8 mouse cellular contexts compared by ENCODE assay signal in the genomic region with DNA sequence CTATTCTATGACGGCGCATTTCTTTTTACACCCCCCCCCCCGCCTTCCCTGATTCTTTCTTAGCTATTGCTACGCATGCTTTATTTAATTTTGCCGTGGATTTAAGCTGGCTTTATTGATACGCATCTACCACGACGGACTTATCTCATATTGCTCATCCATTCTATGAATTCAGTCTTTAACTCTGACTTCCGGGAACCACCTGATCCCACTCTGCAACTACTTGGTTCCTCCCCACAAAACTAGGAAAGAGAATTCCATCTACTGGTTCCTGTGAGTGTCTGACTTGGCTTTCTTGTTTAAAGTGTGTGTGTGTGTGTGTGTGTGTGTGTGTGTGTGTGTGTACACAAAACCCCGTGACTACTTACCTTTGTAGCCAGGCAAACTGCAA. TPM values are rescaled to one million over a fixed set of nuclear protein-coding genes. Genes with fewer than 3 reads are reported as not detected.
A peak's percentile ranks its signal among the peaks of the same experiment; 100 is the strongest.
DNase-seq lines count a peak whose midpoint lies in the region; ATAC-seq and TF ChIP-seq lines count a peak whose summit lies in the region.

No protein-coding gene starts in this region.

- H3K4me1 ChIP-seq in lung, adult 2 months (ENCODE audit: control insufficient read depth, insufficient read depth, low read length) = no peaks in the 10 kb centered on the region
- peaks cover 6% of the 10 kb centered on the region; the same call in 1 of the 2 replicates for H3K4me1 ChIP-seq in forebrain, embryonic 11.5 days (replicated peaks; ENCODE audit: control insufficient read depth, insufficient read depth, low read length)
- peaks cover 22% of the 10 kb centered on the region for H3K4me1 ChIP-seq in limb, embryonic 10.5 days
- peaks cover 27% of the 10 kb centered on the region for H3K4me1 ChIP-seq in neural tube, embryonic 15.5 days

- H3K9ac ChIP-seq in forebrain, embryonic 11.5 days (ENCODE audit: low read length) = peak overlapping the region; percentile 59; the same call in 1 of the 2 replicates
- peak overlapping the region; percentile 76 for H3K9ac ChIP-seq in neural tube, embryonic 15.5 days (replicated peaks)

- H3K27me3 ChIP-seq in forebrain, embryonic 11.5 days (ENCODE audit: control insufficient read depth, insufficient read depth, low read length) = no peaks in the 10 kb centered on the region
- H3K27me3 ChIP-seq in limb, embryonic 10.5 days (ENCODE audit: low read depth, poor library complexity, severe bottlenecking) = no peaks in the 10 kb centered on the region
- no peaks in the 10 kb centered on the region for H3K27me3 ChIP-seq in neural tube, embryonic 15.5 days (replicated peaks)

- H3K4me3 ChIP-seq in lung, adult 2 months (replicated peaks; ENCODE audit: extremely low read depth, low read depth, low read length) = peak overlapping the region; percentile 60
- peak overlapping the region; percentile 56 for H3K4me3 ChIP-seq in forebrain, embryonic 11.5 days (ENCODE audit: low read depth, low read length)
- H3K4me3 ChIP-seq in limb, embryonic 10.5 days = peak overlapping the region; percentile 65
- H3K4me3 ChIP-seq in neural tube, embryonic 15.5 days (replicated peaks) = peak overlapping the region; percentile 71

- H3K4me2 ChIP-seq in forebrain, embryonic 11.5 days (ENCODE audit: low read depth, low read length, severe bottlenecking) = peak overlapping the region; percentile 87
- peak overlapping the region; percentile 92 for H3K4me2 ChIP-seq in neural tube, embryonic 15.5 days

- H3K27ac ChIP-seq in forebrain, embryonic 11.5 days (ENCODE audit: low read depth, low read length) = no peak overlapping the region
- H3K27ac ChIP-seq in limb, embryonic 10.5 days = no peak overlapping the region
- peak overlapping the region; percentile 80 for H3K27ac ChIP-seq in neural tube, embryonic 15.5 days (replicated peaks)

- TF ChIP-seq CTCF in lung, adult 2 months (IDR thresholded peaks at IDR 0.05; ENCODE audit: insufficient read depth, low read length) = no peak

- ATAC-seq in forebrain, embryonic 11.5 days (replicated peaks; ENCODE audit: low FRiP score) = no peak
- no peak for ATAC-seq in neural tube, embryonic 15.5 days (ENCODE audit: low FRiP score)

- no peaks in the 10 kb centered on the region for H3K9me3 ChIP-seq in forebrain, embryonic 11.5 days (ENCODE audit: control insufficient read depth, low read length)
- H3K9me3 ChIP-seq in limb, embryonic 10.5 days (replicated peaks) = no peaks in the 10 kb centered on the region
- no peaks in the 10 kb centered on the region for H3K9me3 ChIP-seq in neural tube, embryonic 15.5 days (replicated peaks)

- TF ChIP-seq POLR2A in lung, adult 2 months (IDR thresholded peaks at IDR 0.05; ENCODE audit: borderline replicate concordance, extremely low read depth, low read depth, low read length) = no peak

- 21% methylated on average over 10 of the region's 10 CpGs for WGBS in lung, adult 2 months
- 8% methylated on average over 10 of the region's 10 CpGs for WGBS in forebrain, embryonic 11.5 days
- WGBS in limb, embryonic 10.5 days = 26% methylated on average over 10 of the region's 10 CpGs
- 4% methylated on average over 10 of the region's 10 CpGs for WGBS in neural tube, embryonic 15.5 days

- H3K36me3 ChIP-seq in forebrain, embryonic 11.5 days (ENCODE audit: control insufficient read depth, insufficient read depth, low read length) = no peaks in the 10 kb centered on the region; the same call in 1 of the 2 replicates
- H3K36me3 ChIP-seq in limb, embryonic 10.5 days = peaks cover 50% of the 10 kb centered on the region
- peaks cover 16% of the 10 kb centered on the region for H3K36me3 ChIP-seq in neural tube, embryonic 15.5 days

- no peak for DNase-seq in lung, adult 2 months
- DNase-seq in lung, postnatal 25 days (ENCODE audit: low spot score) = no peak
- DNase-seq in forebrain, embryonic 11.5 days (ENCODE audit: low spot score) = no peak
- DNase-seq in limb, embryonic 10.5 days (ENCODE audit: low spot score) = no peak
- no peak for DNase-seq in cerebellum, postnatal 10 days
- DNase-seq in layer of hippocampus, adult 9-11 months = no peak
- DNase-seq in cerebellum, postnatal 25 days = no peak

RNA-seq across cellular contexts. Expression of a gene that starts 0.3 kb away (rescaled TPM):
- polyA plus RNA-seq in lung, adult 2 months (2012; rRNA removed) = 0.84 and 1.3 TPM in 2 replicates
- 1.9 and 2.8 TPM in 2 replicates for polyA plus RNA-seq in forebrain, embryonic 11.5 days (2014; fragmentation: Nextera tagmentation; extraction: Ambion mirVana)
- polyA plus RNA-seq in limb, embryonic 10.5 days (2016; fragmentation: Nextera tagmentation; extraction: Ambion mirVana) = 1.2 TPM in 2 replicates
- polyA plus RNA-seq in neural tube, embryonic 15.5 days (2015; fragmentation: Nextera tagmentation; extraction: Ambion mirVana) = 3.2 and 3.8 TPM in 2 replicates

RNA-seq across cellular contexts. Expression of a gene that starts 34.5 kb away (rescaled TPM):
- 4.6 and 9.2 TPM in 2 replicates for polyA plus RNA-seq in lung, adult 2 months (2012; rRNA removed)
- 6.1 and 6.8 TPM in 2 replicates for polyA plus RNA-seq in forebrain, embryonic 11.5 days (2014; fragmentation: Nextera tagmentation; extraction: Ambion mirVana)
- 3.7 and 4.9 TPM in 2 replicates for polyA plus RNA-seq in limb, embryonic 10.5 days (2016; fragmentation: Nextera tagmentation; extraction: Ambion mirVana)
- 6.7 and 7.0 TPM in 2 replicates for polyA plus RNA-seq in neural tube, embryonic 15.5 days (2015; fragmentation: Nextera tagmentation; extraction: Ambion mirVana)

RNA-seq across cellular contexts. Expression of a gene that starts 48.2 kb away (rescaled TPM):
- 1.9 TPM in 2 replicates for polyA plus RNA-seq in lung, adult 2 months (2012; rRNA removed)
- 1.5 and 1.8 TPM in 2 replicates for polyA plus RNA-seq in forebrain, embryonic 11.5 days (2014; fragmentation: Nextera tagmentation; extraction: Ambion mirVana)
- 0.48 and 0.73 TPM in 2 replicates for polyA plus RNA-seq in limb, embryonic 10.5 days (2016; fragmentation: Nextera tagmentation; extraction: Ambion mirVana)
- polyA plus RNA-seq in neural tube, embryonic 15.5 days (2015; fragmentation: Nextera tagmentation; extraction: Ambion mirVana) = 1.4 and 1.6 TPM in 2 replicates
